Mouse (Mus musculus): ENCODE results near the gene Pla2g2f. TPM values are rescaled to one million over a fixed set of nuclear protein-coding genes. Genes with fewer than 3 reads are reported as not detected.
A peak's percentile ranks its signal among the peaks of the same experiment; 100 is the strongest.

The Pla2g2f gene
- total and polyA plus RNA-seq, 3 experiments: 0.14 to 0.26 (median 0.18) TPM

GRCm38 (mm10) chr4:138800134-138800744, 42.8 kb upstream of the Pla2g2f start:
- intact Hi-C loops (cut with DNase I): no loop called here
- H3K27me3 ChIP-seq (ENCODE audit: control insufficient read depth, insufficient read depth, low read length): no peaks in the 10 kb centered on the region
- TF ChIP-seq CTCF (IDR thresholded peaks at IDR 0.05) (no peak), POLR2A (IDR thresholded peaks at IDR 0.05; ENCODE audit: insufficient read depth, low read depth, low read length) (no peak), EP300 (IDR thresholded peaks at IDR 0.05; ENCODE audit: insufficient read depth, low read depth, low read length) (no peak)
- 36% methylated on average over 12 of the region's 12 CpGs for WGBS
- no peak overlapping the region for H3K27ac ChIP-seq
- no peak overlapping the region for H3K9ac ChIP-seq (ENCODE audit: low read depth, low read length)
- no peaks in the 10 kb centered on the region for H3K36me3 ChIP-seq (ENCODE audit: control insufficient read depth, insufficient read depth, low read length)
- H3K4me1 ChIP-seq (ENCODE audit: control insufficient read depth, insufficient read depth, low read length): no peaks in the 10 kb centered on the region
- no peak overlapping the region for H3K4me3 ChIP-seq
- no peaks in the 10 kb centered on the region for H3K79me2 ChIP-seq (replicated peaks; ENCODE audit: control insufficient read depth, insufficient read depth, low read length)
- no peak for DNase-seq

GRCm38 (mm10) chr4:138797217-138797570, 39.8 kb upstream of the Pla2g2f start:
- 60% methylated on average over 4 of the region's 4 CpGs for WGBS

GRCm38 (mm10) chr4:138796513-138797216, 39.2 kb upstream of the Pla2g2f start:
- 30% methylated on average over 6 of the region's 6 CpGs for WGBS

More at GRCm38 (mm10) chr4:138797217-138797570, 39.8 kb upstream of the Pla2g2f start:
- no peaks in the 10 kb centered on the region for H3K4me1 ChIP-seq (ENCODE audit: control insufficient read depth, insufficient read depth, low read length)
- H3K4me3 ChIP-seq: no peak overlapping the region
- no peaks in the 10 kb centered on the region for H3K27me3 ChIP-seq (ENCODE audit: control insufficient read depth, insufficient read depth, low read length)
- no peaks in the 10 kb centered on the region for H3K79me2 ChIP-seq (replicated peaks; ENCODE audit: control insufficient read depth, insufficient read depth, low read length)
- intact Hi-C loops (cut with DNase I): no loop called here
- no peak for TF ChIP-seq CTCF (IDR thresholded peaks at IDR 0.05)
- no peak for TF ChIP-seq POLR2A (IDR thresholded peaks at IDR 0.05; ENCODE audit: insufficient read depth, low read depth, low read length)
- no peak for TF ChIP-seq EP300 (IDR thresholded peaks at IDR 0.05; ENCODE audit: insufficient read depth, low read depth, low read length)
- DNase-seq: no peak
- H3K27ac ChIP-seq: no peak overlapping the region
- no peaks in the 10 kb centered on the region for H3K36me3 ChIP-seq (ENCODE audit: control insufficient read depth, insufficient read depth, low read length)
- H3K9ac ChIP-seq (ENCODE audit: low read depth, low read length): no peak overlapping the region

GRCm38 (mm10) chr4:138794344-138794743, 36.9 kb upstream of the Pla2g2f start:
- Histone ChIP-seq H3K27me3 (ENCODE audit: control insufficient read depth, insufficient read depth, low read length) (no peaks in the 10 kb centered on the region), H3K79me2 (replicated peaks; ENCODE audit: control insufficient read depth, insufficient read depth, low read length) (no peaks in the 10 kb centered on the region), H3K9ac (ENCODE audit: low read depth, low read length) (no peak overlapping the region), H3K36me3 (ENCODE audit: control insufficient read depth, insufficient read depth, low read length) (no peaks in the 10 kb centered on the region), H3K27ac (no peak overlapping the region), H3K4me3 (no peak overlapping the region), H3K4me1 (ENCODE audit: control insufficient read depth, insufficient read depth, low read length) (no peaks in the 10 kb centered on the region)
- DNase-seq: no peak
- 88% methylated on average over 6 of the region's 6 CpGs for WGBS
- intact Hi-C loops (cut with DNase I): no loop called here
- TF ChIP-seq POLR2A (IDR thresholded peaks at IDR 0.05; ENCODE audit: insufficient read depth, low read depth, low read length): no peak
- TF ChIP-seq CTCF (IDR thresholded peaks at IDR 0.05): no peak
- TF ChIP-seq EP300 (IDR thresholded peaks at IDR 0.05; ENCODE audit: insufficient read depth, low read depth, low read length): no peak

More at GRCm38 (mm10) chr4:138796513-138797216, 39.2 kb upstream of the Pla2g2f start:
- Histone ChIP-seq H3K36me3 (ENCODE audit: control insufficient read depth, insufficient read depth, low read length) (no peaks in the 10 kb centered on the region), H3K9ac (ENCODE audit: low read depth, low read length) (no peak overlapping the region), H3K79me2 (replicated peaks; ENCODE audit: control insufficient read depth, insufficient read depth, low read length) (no peaks in the 10 kb centered on the region), H3K4me1 (ENCODE audit: control insufficient read depth, insufficient read depth, low read length) (no peaks in the 10 kb centered on the region), H3K27me3 (ENCODE audit: control insufficient read depth, insufficient read depth, low read length) (no peaks in the 10 kb centered on the region), H3K4me3 (no peak overlapping the region), H3K27ac (no peak overlapping the region)
- TF ChIP-seq EP300 (IDR thresholded peaks at IDR 0.05; ENCODE audit: insufficient read depth, low read depth, low read length) (no peak), CTCF (IDR thresholded peaks at IDR 0.05) (no peak), POLR2A (IDR thresholded peaks at IDR 0.05; ENCODE audit: insufficient read depth, low read depth, low read length) (no peak)
- intact Hi-C loops (cut with DNase I): no loop called here
- DNase-seq: no peak

- TF ChIP-seq EP300 (IDR thresholded peaks at IDR 0.05; ENCODE audit: insufficient read depth, low read depth, low read length) (no peak), CTCF (IDR thresholded peaks at IDR 0.05) (peak; percentile 50), POLR2A (IDR thresholded peaks at IDR 0.05; ENCODE audit: insufficient read depth, low read depth, low read length) (no peak)
- Histone ChIP-seq H3K4me3 (no peak overlapping the region), H3K27me3 (ENCODE audit: control insufficient read depth, insufficient read depth, low read length) (no peaks in the 10 kb centered on the region), H3K4me1 (ENCODE audit: control insufficient read depth, insufficient read depth, low read length) (no peaks in the 10 kb centered on the region), H3K79me2 (replicated peaks; ENCODE audit: control insufficient read depth, insufficient read depth, low read length) (no peaks in the 10 kb centered on the region), H3K27ac (no peak overlapping the region), H3K9ac (ENCODE audit: low read depth, low read length) (no peak overlapping the region), H3K36me3 (ENCODE audit: control insufficient read depth, insufficient read depth, low read length) (no peaks in the 10 kb centered on the region)
- no peak for DNase-seq
- 63% methylated on average over 2 of the region's 2 CpGs for WGBS
- intact Hi-C loops (cut with DNase I): loop anchor here (1.0 kb wide), 1 partner anchor 45 kb away; no protein-coding TSS in a partner anchor
These were observed 35.9 kb upstream of the Pla2g2f start for GRCm38 (mm10) chr4:138793276-138793675.

GRCm38 (mm10) chr4:138792599-138792998, 35.2 kb upstream of the Pla2g2f start:
- Histone ChIP-seq H3K27me3 (ENCODE audit: control insufficient read depth, insufficient read depth, low read length) (no peaks in the 10 kb centered on the region), H3K4me1 (ENCODE audit: control insufficient read depth, insufficient read depth, low read length) (no peaks in the 10 kb centered on the region), H3K9ac (ENCODE audit: low read depth, low read length) (no peak overlapping the region), H3K36me3 (ENCODE audit: control insufficient read depth, insufficient read depth, low read length) (no peaks in the 10 kb centered on the region), H3K4me3 (no peak overlapping the region), H3K27ac (no peak overlapping the region), H3K79me2 (replicated peaks; ENCODE audit: control insufficient read depth, insufficient read depth, low read length) (no peaks in the 10 kb centered on the region)
- DNase-seq: no peak
- 38% methylated on average over 9 of the region's 9 CpGs for WGBS
- no peak for TF ChIP-seq EP300 (IDR thresholded peaks at IDR 0.05; ENCODE audit: insufficient read depth, low read depth, low read length)
- TF ChIP-seq POLR2A (IDR thresholded peaks at IDR 0.05; ENCODE audit: insufficient read depth, low read depth, low read length): no peak
- no peak for TF ChIP-seq CTCF (IDR thresholded peaks at IDR 0.05)
- intact Hi-C loops (cut with DNase I): no loop called here
